Mouse (Mus musculus): ENCODE measurements around the gene Ldb2. TPM values are rescaled to one million over a fixed set of nuclear protein-coding genes. Genes with fewer than 3 reads are reported as not detected.

The Ldb2 gene
- total RNA-seq, 2 experiments from 2014 or later, result 79.4 to 80.9 TPM

DNA sequence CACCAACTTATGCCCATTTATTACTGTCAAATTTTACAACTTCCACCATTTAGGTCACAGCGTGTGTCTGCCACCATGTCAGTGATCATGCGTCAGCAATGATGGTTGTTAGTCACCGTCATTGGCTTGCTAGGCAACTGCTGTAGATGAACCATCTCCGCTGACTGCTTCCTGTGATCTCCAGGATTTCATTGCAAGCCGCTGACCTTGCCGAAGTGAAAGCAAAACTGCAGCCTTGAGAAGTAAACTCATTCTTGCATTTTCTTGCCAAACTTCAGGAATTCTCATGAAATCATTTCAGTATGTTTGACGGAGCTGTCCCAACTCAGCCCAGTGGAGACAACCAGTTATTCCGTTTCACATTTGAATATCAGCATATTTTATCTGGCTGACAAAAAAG, 247.4 kb downstream of the Ldb2 start:
- peak in 1 of 2 experiments; percentile 13 for DNase-seq (ENCODE audit: low spot score in 2 of 2)

GRCm38 (mm10) chr5:44548468-44548867, 251.0 kb downstream of the Ldb2 start:
- no peak for DNase-seq (ENCODE audit: low spot score in 2 of 2)

- DNase-seq (ENCODE audit: low spot score in 2 of 2), result no peak
Measured at GRCm38 (mm10) chr5:44543472-44544132, 255.9 kb downstream of the Ldb2 start.

DNA sequence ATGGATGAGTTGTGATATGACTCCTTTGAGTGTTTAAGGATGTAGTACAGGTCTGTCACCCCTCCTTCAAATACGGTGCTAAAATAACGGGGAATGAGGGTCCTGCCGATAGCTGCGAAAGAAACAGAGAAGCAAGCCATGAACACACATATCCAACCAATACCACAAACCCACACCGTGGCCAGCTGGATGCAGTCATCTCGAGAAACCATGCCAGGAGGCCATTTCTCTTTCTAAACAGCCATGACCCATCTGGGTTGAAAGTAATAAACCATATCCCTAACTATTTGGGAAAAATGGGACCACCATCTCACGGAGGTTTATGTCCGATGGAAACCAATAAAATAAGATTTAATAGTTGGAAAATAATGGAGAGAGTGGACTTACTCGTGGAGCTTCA, 257.7 kb downstream of the Ldb2 start:
- no peak for DNase-seq (ENCODE audit: low spot score in 2 of 2)

DNA sequence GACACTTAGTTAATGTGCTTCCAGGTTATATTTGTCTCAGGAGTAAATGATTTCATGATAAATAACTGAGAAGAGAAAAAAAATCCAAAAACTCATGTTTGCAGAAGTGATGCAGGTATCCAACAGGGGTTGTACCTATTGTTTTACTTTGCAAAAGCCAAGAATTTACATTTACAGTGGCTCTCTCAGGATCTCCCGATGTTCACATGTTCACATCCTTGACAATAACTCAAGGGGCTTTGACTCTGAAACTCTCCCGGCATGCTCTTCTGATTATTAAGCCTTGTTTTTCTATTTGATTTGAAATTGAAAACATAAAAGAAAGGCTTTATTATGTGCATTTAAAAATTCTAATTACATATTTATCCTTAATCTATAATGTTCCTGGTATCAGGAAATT, 260.8 kb downstream of the Ldb2 start:
- DNase-seq (ENCODE audit: low spot score in 2 of 2), result no peak

GRCm38 (mm10) chr5:44538000-44538395, 261.5 kb downstream of the Ldb2 start:
- no peak for DNase-seq (ENCODE audit: low spot score in 2 of 2)

DNA sequence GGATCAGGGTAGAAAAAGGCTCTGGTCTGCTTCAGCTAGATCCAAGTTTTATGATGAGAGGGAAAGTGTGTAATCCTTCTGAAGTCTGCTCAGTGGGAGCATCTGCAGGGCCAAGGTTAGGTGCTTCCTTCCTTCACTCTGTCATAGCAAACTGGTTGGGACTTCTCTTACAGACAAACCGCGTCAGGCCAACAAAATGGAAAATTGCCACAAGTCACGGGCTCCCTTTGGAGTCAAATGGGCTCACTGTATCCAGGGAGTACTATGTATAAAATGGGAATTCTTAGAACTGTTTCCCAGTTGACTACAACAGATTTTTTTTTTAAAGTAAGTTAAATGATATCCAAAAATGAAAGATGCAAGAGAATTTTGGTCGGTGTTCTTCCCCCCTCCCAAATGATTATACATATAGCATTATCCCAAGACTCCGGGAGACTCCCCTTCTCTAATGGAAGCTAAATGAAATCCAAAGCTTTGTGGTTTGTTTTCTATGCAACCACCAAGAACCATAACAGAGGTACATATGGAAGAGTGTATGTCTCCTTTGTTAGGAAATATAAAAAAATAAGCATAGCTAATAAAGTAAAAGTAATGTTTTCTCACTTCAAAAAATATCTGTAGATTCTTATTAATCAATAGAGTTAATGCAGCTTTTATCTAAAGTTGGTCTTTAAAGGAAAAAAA, 262.0 kb downstream of the Ldb2 start:
- DNase-seq (ENCODE audit: low spot score in 2 of 2), result no peak

- DNase-seq (ENCODE audit: low spot score in 2 of 2), result no peak
Measured at GRCm38 (mm10) chr5:44529466-44529865, 270.0 kb downstream of the Ldb2 start.

DNA sequence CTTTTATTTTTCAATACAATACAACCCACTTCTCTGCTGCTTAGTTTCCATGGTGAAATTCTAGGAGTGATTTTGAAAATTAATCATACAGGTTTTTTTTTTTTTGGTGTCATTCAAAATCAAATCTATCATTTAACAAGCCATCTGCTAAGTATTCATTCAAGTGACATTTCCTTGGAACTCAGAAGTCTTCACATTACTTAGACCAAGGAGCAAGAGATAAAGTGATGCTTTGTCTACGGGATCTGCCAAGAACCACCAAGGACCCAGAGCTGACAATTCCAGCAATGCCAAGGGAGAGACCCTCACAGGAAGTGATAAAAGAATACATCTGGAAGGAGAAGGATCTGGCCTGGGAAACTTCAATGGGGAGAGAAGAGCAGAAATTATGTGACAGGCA, 270.5 kb downstream of the Ldb2 start:
- no peak for DNase-seq (ENCODE audit: low spot score in 2 of 2)

GRCm38 (mm10) chr5:44505221-44505620, 294.3 kb downstream of the Ldb2 start:
- DNase-seq (ENCODE audit: low spot score in 2 of 2), result no peak

DNA sequence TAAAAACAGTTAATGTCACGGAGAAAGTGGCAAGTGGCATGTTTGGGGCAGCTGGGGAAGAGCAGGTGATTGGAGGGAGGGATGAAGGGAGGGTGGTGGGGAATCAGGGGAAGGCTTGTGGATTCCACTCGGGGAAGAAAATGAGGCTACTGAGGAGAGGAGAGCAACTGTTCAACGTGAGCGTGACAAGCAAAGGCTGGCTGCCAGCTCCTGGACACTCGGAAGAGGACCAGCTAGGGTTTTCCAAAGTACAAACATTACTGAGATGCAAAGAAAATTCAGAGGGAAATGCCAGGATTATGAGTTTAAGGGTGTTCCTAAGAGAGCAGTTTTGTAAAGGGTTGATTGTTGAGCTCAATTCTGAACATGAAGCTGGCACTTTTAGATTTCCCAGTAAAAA, 294.7 kb downstream of the Ldb2 start:
- DNase-seq (ENCODE audit: low spot score in 2 of 2), result no peak

DNA sequence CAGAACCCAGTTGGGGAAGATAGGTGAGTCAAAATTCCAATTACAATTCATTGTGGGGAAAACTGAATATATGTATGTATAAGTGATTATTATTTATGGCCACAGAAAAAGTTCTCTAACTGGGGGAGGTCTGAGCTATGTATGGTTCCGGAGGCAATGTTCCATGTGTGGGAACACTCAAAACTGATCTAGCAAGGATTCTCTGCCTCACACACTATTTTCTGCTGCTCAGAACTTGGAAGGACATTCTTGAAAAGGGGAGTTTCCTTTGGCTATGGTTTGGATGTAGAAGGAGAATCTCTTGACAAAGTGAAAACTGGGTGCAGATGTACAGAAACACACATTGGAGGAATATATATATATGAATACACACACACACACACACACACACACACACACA, 301.3 kb downstream of the Ldb2 start:
- DNase-seq (ENCODE audit: low spot score in 2 of 2), result no peak

GRCm38 (mm10) chr5:44496854-44497253, 302.6 kb downstream of the Ldb2 start:
- no peak for DNase-seq (ENCODE audit: low spot score in 2 of 2)

DNA sequence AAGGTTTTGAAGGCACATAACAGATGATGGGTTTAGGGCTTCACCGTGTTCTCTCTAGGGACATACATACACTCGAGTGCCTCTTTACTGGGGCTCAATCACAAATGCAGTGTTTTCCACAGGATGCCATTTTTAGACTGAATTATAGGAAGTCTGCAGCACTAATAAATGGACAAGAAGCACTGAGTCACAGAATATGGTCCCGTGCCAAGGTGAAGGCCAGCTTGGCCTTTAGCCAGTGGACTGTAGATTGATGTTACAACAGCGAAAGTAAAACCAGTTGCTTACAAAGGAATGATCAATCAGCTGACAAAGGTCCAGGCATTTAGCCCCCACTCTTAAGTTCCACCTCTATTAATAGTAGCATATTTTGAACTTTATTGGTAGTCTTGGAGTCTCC, 304.4 kb downstream of the Ldb2 start:
- peak; percentile 26 to 42 for DNase-seq (ENCODE audit: low spot score in 2 of 2)

DNA sequence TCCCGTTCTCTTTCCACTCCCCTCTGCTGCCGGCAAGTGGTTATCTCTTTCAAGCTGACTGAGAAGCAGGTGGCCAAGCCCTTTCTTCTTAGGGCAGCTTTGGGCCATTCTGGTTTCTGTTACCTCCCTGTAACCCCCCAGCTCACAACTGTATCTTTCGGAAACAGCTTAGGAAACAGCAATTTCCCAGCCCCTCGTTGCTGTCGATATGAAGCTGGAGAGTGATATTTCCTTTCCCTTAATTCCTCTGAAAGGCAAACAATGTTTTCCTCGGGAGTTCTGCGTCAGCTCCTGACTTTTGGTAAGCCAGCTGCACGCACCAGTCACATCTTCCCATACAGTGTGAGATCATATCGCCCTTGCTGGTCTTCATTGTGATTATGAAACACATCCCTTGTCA, 305.3 kb downstream of the Ldb2 start:
- DNase-seq (ENCODE audit: low spot score in 2 of 2), result no peak

DNA sequence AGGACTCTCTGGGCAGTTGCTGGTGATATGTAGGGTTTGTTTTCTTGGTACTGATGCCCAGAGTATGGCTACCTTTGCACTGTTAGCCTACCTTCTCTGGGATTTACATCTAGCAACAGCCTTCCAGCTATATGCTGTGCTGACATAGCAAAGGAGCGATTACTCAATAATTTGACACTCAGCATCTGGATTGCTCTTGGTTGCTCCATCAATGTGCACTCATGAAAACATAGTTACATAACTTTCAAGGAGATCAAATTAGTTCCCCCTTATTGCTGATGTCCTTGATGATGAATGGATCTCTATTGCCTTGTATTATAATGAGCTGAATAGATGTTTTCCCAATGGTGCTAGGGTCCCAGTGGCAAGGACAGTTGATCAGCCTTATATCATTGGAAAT, 308.0 kb downstream of the Ldb2 start:
- no peak for DNase-seq (ENCODE audit: low spot score in 2 of 2)

DNA sequence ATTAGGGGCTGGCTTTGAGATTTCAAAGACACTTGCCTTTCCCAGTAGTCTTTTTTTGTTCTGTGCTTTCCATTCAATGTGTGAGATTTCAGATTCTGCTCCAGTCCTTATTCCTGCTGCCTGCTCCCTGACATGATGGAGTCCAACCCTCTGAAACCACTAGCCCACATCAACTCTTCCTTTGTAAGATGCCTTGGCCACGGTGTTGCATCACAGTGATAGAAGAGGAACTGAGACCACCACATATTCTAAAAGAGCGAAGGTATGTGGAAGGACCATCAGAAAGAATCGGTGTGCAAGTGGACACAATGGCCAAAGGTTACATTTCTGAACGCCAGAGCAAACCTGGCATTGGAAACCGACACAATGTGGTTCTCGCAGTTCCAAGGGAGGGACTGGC, 309.0 kb downstream of the Ldb2 start:
- DNase-seq (ENCODE audit: low spot score in 2 of 2), result no peak

- no peak for DNase-seq (ENCODE audit: low spot score in 2 of 2)
Measured at GRCm38 (mm10) chr5:44483426-44484106, 315.9 kb downstream of the Ldb2 start.

DNA sequence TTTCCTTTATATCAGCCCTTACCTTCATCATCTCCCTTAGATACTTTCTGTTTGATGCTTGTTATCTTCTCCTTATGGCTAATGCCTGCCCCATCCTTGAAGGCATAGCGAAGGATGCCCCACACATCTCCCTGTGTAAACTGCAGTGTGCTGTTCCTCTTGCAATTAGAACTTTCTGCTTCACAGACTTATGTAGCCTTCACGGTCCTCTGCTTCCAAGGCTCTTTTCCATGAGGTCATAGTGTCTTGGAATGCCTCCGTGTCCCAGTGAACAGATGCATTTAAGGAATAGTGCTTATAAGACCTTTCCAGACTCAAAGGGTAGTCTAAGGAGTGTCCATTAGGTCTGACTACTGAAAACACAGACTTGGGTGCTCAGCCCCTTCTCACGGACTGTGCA, 318.1 kb downstream of the Ldb2 start:
- DNase-seq (ENCODE audit: low spot score in 2 of 2), result no peak

- no peak for DNase-seq (ENCODE audit: low spot score in 2 of 2)
Measured at GRCm38 (mm10) chr5:44476356-44476755, 323.1 kb downstream of the Ldb2 start.

- no peak for DNase-seq (ENCODE audit: low spot score in 2 of 2)
Measured at GRCm38 (mm10) chr5:44475543-44475942, 323.9 kb downstream of the Ldb2 start.
